Mouse (Mus musculus): ENCODE results near the gene Apoh. TPM values are rescaled to one million over a fixed set of nuclear protein-coding genes. Genes with fewer than 3 reads are reported as not detected.
A peak's percentile ranks its signal among the peaks of the same experiment; 100 is the strongest.

Apoh gene
- total and polyA plus RNA-seq, 3 experiments: not detected

DNA sequence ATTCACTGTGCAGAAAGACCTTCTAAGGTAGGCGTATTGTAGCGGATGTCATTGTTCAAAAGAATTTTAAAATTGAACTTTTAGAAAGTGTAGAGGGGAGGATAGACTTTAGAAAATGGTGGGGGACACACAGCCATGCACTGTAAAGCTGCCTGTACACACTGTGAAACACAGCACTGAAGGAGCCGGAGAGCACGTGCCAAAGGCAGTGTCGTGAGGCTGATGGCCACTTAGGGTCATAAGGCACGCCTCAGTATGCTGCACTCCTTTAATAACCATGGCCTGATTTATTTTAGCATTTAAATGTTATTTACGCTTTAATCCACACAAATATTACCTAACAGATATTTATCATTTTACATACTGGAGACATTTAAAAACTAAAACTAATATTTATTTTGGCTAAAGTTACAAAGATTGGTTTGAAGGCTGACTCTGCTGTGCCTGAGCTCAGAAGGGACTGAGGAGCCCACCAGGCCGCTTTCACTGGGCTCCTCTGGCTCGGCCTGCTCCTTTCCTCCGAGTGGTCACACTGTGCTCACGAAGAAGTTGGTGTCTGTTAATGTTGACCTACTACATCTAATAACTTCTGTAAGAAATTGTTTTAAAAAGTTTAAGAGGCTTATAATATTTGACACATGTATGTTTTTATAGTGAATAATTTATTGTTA is 100.9 kb downstream of the Apoh start:
- no peak for DNase-seq (ENCODE audit: low read depth, low spot score)
- Histone ChIP-seq H3K9ac (ENCODE audit: control insufficient read depth, low read depth, low read length, poor library complexity, severe bottlenecking) (no peak overlapping the region), H3K27me3 (ENCODE audit: control insufficient read depth in 1 of 2, insufficient read depth in 2 of 2, low read length in 2 of 2) (no peaks in the 10 kb centered on the region), H3K27ac (ENCODE audit: control insufficient read depth, low read depth, low read length) (no peak overlapping the region), H3K4me1 (ENCODE audit: control insufficient read depth in 1 of 2, insufficient read depth in 2 of 2, low read length in 2 of 2) (no peaks in the 10 kb centered on the region), H3K9me3 (replicated peaks; ENCODE audit: insufficient read depth, low read length) (no peaks in the 10 kb centered on the region), H3K36me3 (ENCODE audit: control insufficient read depth in 1 of 2, insufficient read depth in 2 of 2, low read length in 2 of 2) (no peaks in the 10 kb centered on the region), H3K4me3 (ENCODE audit: control insufficient read depth in 1 of 2, insufficient read depth in 1 of 2, low read depth in 2 of 2, low read length in 2 of 2) (no peak overlapping the region), H3K79me2 (ENCODE audit: control insufficient read depth, insufficient read depth, low read length, poor library complexity) (no peaks in the 10 kb centered on the region)
- no peak for TF ChIP-seq CHD1 (IDR thresholded peaks at IDR 0.05; ENCODE audit: low read depth, low read length)
- no peak for TF ChIP-seq EP300 (IDR thresholded peaks at IDR 0.05; ENCODE audit: low read depth in 1 of 2, low read length in 2 of 2)

DNA sequence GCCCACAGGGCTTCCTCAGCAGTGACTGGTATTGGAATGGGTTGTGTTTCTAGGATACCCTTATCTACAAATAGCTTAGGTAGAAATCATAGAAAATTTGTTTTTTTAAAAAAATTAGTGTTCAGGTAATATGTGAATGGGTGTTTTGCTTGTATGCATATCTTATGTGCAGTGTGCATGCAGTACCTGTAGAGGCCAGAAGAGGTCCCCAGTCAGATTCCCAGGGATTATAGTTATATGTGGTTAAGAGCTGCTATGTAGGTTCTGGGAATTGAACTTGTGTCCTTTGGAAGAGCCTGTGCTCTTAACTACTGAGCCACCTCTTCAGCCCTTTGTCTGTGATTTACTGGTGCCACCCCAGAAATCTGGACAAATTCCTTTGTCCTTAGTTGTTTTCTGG is 104.0 kb downstream of the Apoh start:
- Histone ChIP-seq H3K9me3 (replicated peaks; ENCODE audit: insufficient read depth, low read length) (no peaks in the 10 kb centered on the region), H3K4me1 (ENCODE audit: control insufficient read depth in 1 of 2, insufficient read depth in 2 of 2, low read length in 2 of 2) (no peaks in the 10 kb centered on the region), H3K9ac (ENCODE audit: control insufficient read depth, low read depth, low read length, poor library complexity, severe bottlenecking) (no peak overlapping the region), H3K79me2 (ENCODE audit: control insufficient read depth, insufficient read depth, low read length, poor library complexity) (no peaks in the 10 kb centered on the region), H3K27me3 (ENCODE audit: control insufficient read depth in 1 of 2, insufficient read depth in 2 of 2, low read length in 2 of 2) (no peaks in the 10 kb centered on the region), H3K36me3 (ENCODE audit: control insufficient read depth in 1 of 2, insufficient read depth in 2 of 2, low read length in 2 of 2) (no peaks in the 10 kb centered on the region), H3K4me3 (ENCODE audit: control insufficient read depth in 1 of 2, insufficient read depth in 1 of 2, low read depth in 2 of 2, low read length in 2 of 2) (no peak overlapping the region), H3K27ac (ENCODE audit: control insufficient read depth, low read depth, low read length) (no peak overlapping the region)
- DNase-seq (ENCODE audit: low read depth, low spot score): peak; percentile 64
- TF ChIP-seq ZC3H11A (IDR thresholded peaks at IDR 0.05; ENCODE audit: low read depth, low read length): 0 out of 2 replicates have a peak, but pooled peaks have one; percentile 5
- no peak for TF ChIP-seq MAFK (IDR thresholded peaks at IDR 0.05; ENCODE audit: borderline replicate concordance, low read depth, low read length)
- no peak for TF ChIP-seq CHD1 (IDR thresholded peaks at IDR 0.05; ENCODE audit: low read depth, low read length)
- no peak for TF ChIP-seq UBTF (IDR thresholded peaks at IDR 0.05; ENCODE audit: borderline replicate concordance, insufficient read depth, low read depth, low read length)
- TF ChIP-seq GABPA (IDR thresholded peaks at IDR 0.05; ENCODE audit: low read depth, low read length): no peak
- no peak for TF ChIP-seq MAZ (IDR thresholded peaks at IDR 0.05; ENCODE audit: low read depth, low read length)
- TF ChIP-seq TBP (IDR thresholded peaks at IDR 0.05; ENCODE audit: low read depth, low read length): no peak
- TF ChIP-seq RAD21 (IDR thresholded peaks at IDR 0.05; ENCODE audit: low read depth, low read length): peak; percentile 56
- TF ChIP-seq USF1 (IDR thresholded peaks at IDR 0.05; ENCODE audit: low read depth, low read length): no peak
- TF ChIP-seq NRF1 (IDR thresholded peaks at IDR 0.05; ENCODE audit: insufficient read depth, low read depth, low read length, poor library complexity, severe bottlenecking): no peak
- no peak for TF ChIP-seq TAL1 (IDR thresholded peaks at IDR 0.05; ENCODE audit: low read length)
- peak; percentile 64 for TF ChIP-seq SMC3 (IDR thresholded peaks at IDR 0.05; ENCODE audit: low read depth, low read length)
- no peak for TF ChIP-seq HCFC1 (IDR thresholded peaks at IDR 0.05; ENCODE audit: low read depth, low read length)
- TF ChIP-seq GATA1 (IDR thresholded peaks at IDR 0.05; ENCODE audit: low read depth, low read length): no peak
- peak; percentile 51 to 87 (median 75) for TF ChIP-seq CTCF (IDR thresholded peaks at IDR 0.05 in 2 of 3, conservative IDR thresholded peaks at IDR 0.05 in 1 of 3; ENCODE audit: control insufficient read depth in 1 of 3, insufficient read depth in 1 of 3, low read depth in 2 of 3, low read length in 3 of 3, poor library complexity in 1 of 3, severe bottlenecking in 1 of 3)

Measured in MEL (cell line).